Mouse (Mus musculus) forebrain, embryonic 15.5 days (tissue): ENCODE measurements around the gene Cdc42bpb. TPM values are rescaled to one million over a fixed set of nuclear protein-coding genes. Genes with fewer than 3 reads are reported as not detected.

Experiments
- ATAC-seq: fragments of 200-750 bp; cut with Nextera tagmentation; replicated peaks from 2 replicates; pipeline ENCODE4 v1.8.0; 2017; ENCODE audit warnings: mild to moderate bottlenecking, moderate TSS enrichment, moderate library complexity
- H3K27ac ChIP-seq: fragments of 300-500 bp; sonication (generic); replicated peaks from 2 replicates; pipeline ENCODE4 v1.5.1; 2015; ENCODE audit warnings: mild to moderate bottlenecking, inconsistent platforms
- H3K27me3 ChIP-seq: fragments of 300-500 bp; sonication (generic); 2 replicates; pipeline ENCODE4 v1.6.1; 2015; ENCODE audit warnings: inconsistent platforms
- H3K36me3 ChIP-seq: fragments of 300-500 bp; sonication (generic); 2 replicates; pipeline ENCODE4 v1.6.1; 2015; ENCODE audit warnings: mild to moderate bottlenecking, inconsistent platforms
- H3K4me1 ChIP-seq: fragments of 300-500 bp; sonication (generic); 2 replicates; pipeline ENCODE4 v1.6.1; 2015; ENCODE audit warnings: inconsistent platforms
- H3K4me2 ChIP-seq: fragments of 300-500 bp; sonication (generic); replicated peaks from 2 replicates; pipeline ENCODE4 v1.6.1; 2015; ENCODE audit warnings: mild to moderate bottlenecking, inconsistent platforms
- H3K4me3 ChIP-seq: fragments of 300-500 bp; sonication (generic); 2 replicates; pipeline ENCODE4 v1.5.1; 2015; ENCODE audit warnings: mild to moderate bottlenecking, inconsistent platforms
- H3K9ac ChIP-seq: fragments of 300-500 bp; sonication (generic); replicated peaks from 2 replicates; pipeline ENCODE4 v1.6.1; 2015; ENCODE audit warnings: mild to moderate bottlenecking, inconsistent platforms
- H3K9me3 ChIP-seq: fragments of 300-500 bp; sonication (generic); 2 replicates; pipeline ENCODE4 v1.6.1; 2016; ENCODE audit warnings: inconsistent platforms
- WGBS: fragments of 180-500 bp; shearing (Covaris S2); methylation state at CpG from one replicate; pipeline ENCODE4 v1.1.7; 2015; ENCODE audit warnings: mixed read lengths; 5-methylcytosine and 5-hydroxymethylcytosine counted together
- polyA plus RNA-seq: library from polyadenylated mRNA; unstranded; fragments of >200 nt; fragmentation: Nextera tagmentation; extraction: Ambion mirVana; gene quantifications from 2 replicates; pipeline ENCODE4 v1.2.1, GENCODE M21; 2015

The Cdc42bpb gene
- 33.9 and 35.5 TPM in 2 replicates for polyA plus RNA-seq

DNA sequence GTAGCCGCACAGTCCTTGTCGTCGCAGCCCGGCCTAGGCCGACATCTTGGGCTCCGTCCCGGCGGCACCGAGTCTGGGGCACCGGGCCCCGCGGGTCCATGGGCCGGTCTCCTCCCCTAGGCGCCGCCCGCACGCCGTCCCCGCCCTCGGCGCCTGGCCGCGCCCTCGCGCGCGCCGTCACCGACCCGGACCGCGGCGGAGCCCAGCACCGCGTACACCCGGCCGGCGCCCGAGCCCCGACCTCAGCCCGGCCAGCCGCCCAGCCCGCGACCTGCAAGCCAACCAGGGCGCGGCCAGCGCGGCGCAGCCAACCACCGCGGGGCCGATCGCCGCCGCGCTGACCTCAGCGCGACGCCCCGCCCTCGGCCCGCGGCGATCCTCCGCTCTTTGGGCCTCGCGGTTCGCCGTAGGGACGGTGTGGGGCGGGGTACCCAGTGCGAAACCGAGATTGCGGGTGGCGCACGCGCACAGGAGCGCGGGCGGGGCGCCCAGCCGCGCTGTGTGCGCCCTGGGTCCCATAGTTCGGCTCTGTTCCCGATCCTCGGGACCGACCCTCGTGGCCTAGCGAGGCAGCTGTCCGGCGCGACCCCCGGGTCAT is at the start of gene Cdc42bpb:
Cdc42bpb (minus strand) TSS at position 343 of the 598 bp plus-strand sequence.
- Histone ChIP-seq H3K27ac (peak within 1 kb of the TSS; percentile 95), H3K27me3 (no peaks in the 10 kb centered on the region), H3K9ac (peak within 1 kb of the TSS; percentile 94), H3K4me1 (peaks cover 32% of the 10 kb centered on the region), H3K9me3 (no peaks in the 10 kb centered on the region), H3K4me3 (peak within 1 kb of the TSS; percentile 100), H3K36me3 (no peaks in the 10 kb centered on the region), H3K4me2 (peak within 1 kb of the TSS; percentile 78)
- 0% methylated on average over 90 of the region's 94 CpGs for WGBS
- ATAC-seq, result peak; percentile 96

DNA sequence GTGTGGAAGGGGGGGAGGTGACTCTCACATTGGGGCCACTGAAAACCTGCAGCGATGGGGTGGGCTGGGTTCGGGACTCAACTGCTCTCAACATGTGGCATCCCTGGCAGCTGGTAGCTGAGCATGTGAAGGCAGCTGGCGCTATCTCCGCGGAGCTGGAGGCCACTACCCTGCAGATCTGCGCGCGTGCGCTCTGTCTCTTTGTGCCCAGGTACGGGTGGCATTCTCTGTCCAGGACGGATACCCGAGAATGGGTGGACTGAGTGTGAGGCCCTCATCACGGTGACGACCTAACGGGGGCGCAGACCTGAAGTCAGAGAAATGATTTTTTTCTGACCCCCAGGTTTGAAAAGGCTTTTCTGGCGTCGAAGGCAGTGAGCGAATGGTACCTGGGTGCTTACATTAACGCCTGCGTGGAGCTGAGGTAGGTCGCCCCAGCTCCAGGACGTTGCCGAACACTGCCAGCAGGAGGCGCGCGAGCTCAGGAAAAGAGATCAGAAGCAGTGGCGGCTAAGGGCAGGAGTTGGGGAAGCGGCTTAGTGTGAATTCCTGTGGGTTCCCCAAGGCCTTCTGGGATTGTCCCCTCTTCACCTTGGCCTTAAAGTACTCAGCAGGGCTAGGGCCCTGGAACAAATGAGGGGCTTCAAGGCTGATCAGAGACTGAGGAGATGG is 48.4 kb upstream of the Cdc42bpb start:
- WGBS, result 15% methylated on average over 29 of the region's 29 CpGs
- Histone ChIP-seq H3K4me1 (peaks cover 41% of the 10 kb centered on the region), H3K4me2 (peak overlapping the region; percentile 27; the same call in 1 of the 2 replicates)

DNA sequence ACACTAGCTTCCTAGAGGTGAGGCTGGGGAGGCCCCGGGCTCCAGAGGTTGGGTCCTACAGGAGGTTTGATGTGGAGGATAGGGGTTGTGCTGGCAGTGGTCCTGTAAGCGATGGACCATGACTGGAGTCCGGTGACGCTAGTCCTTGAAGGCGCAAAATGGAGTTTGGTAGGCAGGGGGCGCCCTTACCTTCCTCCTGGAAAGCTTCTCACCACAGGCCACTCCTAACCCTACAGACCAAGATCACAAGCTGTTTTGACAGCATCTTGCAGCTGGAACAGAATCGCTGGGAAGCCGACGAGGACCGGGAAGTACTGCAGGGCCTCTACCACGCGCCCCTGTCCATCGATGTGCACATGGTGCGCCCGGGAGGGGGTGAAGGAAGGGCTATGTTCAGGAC is 47.7 kb upstream of the Cdc42bpb start:
- peak overlapping the region; percentile 27; the same call in 1 of the 2 replicates for H3K4me2 ChIP-seq
- no peak overlapping the region for H3K4me3 ChIP-seq
- 3% methylated on average over 15 of the region's 15 CpGs for WGBS
- H3K36me3 ChIP-seq, result no peaks in the 10 kb centered on the region
- H3K27ac ChIP-seq, result no peak overlapping the region
- H3K9ac ChIP-seq, result no peak overlapping the region
- peaks cover 72% of the 10 kb centered on the region for H3K27me3 ChIP-seq
- no peak for ATAC-seq
- H3K4me1 ChIP-seq, result peaks cover 41% of the 10 kb centered on the region
- H3K9me3 ChIP-seq, result no peaks in the 10 kb centered on the region

More for the DNA sequence above, 48.4 kb upstream of the Cdc42bpb start:
- Histone ChIP-seq H3K4me3 (no peak overlapping the region), H3K27ac (no peak overlapping the region), H3K9ac (no peak overlapping the region), H3K27me3 (peaks cover 77% of the 10 kb centered on the region), H3K9me3 (no peaks in the 10 kb centered on the region), H3K36me3 (no peaks in the 10 kb centered on the region)
- peak; percentile 67 for ATAC-seq

DNA sequence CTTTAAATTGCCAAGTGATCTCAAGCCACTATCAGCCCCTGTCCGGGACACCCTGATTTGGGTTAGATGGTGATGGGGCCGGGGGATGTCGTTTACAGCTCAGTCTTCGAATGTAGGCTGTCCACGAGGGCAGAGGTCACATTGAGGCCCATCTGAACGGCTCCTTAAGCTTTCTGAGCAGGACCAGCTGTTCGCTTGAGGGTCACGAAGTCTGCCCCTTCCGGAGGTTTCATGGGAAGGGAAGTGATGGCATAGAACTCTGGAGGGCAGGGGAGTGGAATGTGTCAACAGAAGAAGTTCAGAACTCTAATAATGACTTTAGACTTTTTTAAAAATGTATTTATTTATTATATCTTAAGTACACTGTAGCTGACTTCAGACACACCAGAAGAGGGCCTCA is 47.0 kb upstream of the Cdc42bpb start:
- Histone ChIP-seq H3K4me1 (peaks cover 36% of the 10 kb centered on the region), H3K27me3 (peaks cover 65% of the 10 kb centered on the region), H3K4me2 (no peak overlapping the region), H3K27ac (no peak overlapping the region), H3K36me3 (no peaks in the 10 kb centered on the region), H3K9ac (no peak overlapping the region), H3K4me3 (no peak overlapping the region), H3K9me3 (no peaks in the 10 kb centered on the region)
- ATAC-seq, result no peak
- WGBS, result 17% methylated on average over 9 of the region's 9 CpGs

DNA sequence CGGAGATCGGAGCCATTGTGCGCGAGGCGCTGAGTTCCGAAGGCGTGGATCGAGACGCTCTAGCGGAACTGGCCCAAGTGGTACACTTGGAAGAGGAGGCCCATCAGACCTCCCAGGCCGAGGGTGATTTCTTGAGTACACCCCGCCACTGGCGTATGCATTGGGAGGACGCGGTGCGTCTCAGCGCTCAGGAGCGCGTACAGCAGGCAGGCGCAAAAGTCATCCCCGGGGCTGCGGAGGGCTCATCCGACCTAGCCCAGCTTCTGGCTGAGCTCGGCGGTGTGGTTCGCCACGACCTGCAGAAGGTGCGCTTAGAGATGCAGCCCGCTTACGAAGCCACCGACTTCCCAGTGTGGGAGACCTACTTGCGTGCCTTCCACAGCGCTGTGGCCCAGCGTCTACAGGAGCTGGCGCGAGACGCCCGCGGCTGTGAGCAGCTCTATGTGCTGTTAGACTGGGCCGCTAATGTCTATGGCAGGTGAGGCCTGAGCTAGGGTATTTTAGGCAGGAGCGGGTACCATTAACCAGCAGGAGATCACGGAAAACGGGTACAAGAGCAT is 46.1 kb upstream of the Cdc42bpb start:
- 2% methylated on average over 43 of the region's 43 CpGs for WGBS
- Histone ChIP-seq H3K36me3 (no peaks in the 10 kb centered on the region), H3K4me1 (peaks cover 27% of the 10 kb centered on the region), H3K27me3 (peaks cover 61% of the 10 kb centered on the region), H3K4me2 (peak overlapping the region; percentile 44), H3K9me3 (no peaks in the 10 kb centered on the region), H3K9ac (peak overlapping the region; percentile 3; the same call in 1 of the 2 replicates), H3K4me3 (peak overlapping the region; percentile 35), H3K27ac (no peak overlapping the region)
- no peak for ATAC-seq

DNA sequence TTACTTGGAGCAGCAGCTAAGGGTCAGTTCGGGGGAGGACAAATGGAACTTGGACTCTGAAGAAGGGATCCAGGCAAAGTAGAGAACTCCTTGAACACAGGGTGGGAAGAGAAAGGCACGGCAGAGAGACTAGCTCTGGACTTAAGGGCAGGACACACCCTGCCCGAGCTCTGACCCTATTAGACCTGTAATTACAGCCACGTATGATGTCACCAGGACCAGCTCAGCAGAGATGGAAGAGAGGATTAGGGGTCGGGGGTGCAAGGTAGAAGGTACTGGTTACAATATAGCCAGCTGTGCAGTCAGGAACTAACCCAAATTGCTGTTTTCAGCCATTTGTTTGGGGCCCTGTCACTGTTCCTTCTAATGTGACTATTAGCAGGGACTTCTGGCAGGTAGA is 45.3 kb upstream of the Cdc42bpb start:
- Histone ChIP-seq H3K27me3 (peaks cover 54% of the 10 kb centered on the region), H3K36me3 (no peaks in the 10 kb centered on the region), H3K4me3 (no peak overlapping the region), H3K27ac (no peak overlapping the region), H3K4me2 (no peak overlapping the region), H3K9ac (no peak overlapping the region), H3K9me3 (no peaks in the 10 kb centered on the region), H3K4me1 (peaks cover 19% of the 10 kb centered on the region; the same call in 1 of the 2 replicates)
- WGBS, result 36% methylated on average over 5 of the region's 5 CpGs
- ATAC-seq, result no peak

DNA sequence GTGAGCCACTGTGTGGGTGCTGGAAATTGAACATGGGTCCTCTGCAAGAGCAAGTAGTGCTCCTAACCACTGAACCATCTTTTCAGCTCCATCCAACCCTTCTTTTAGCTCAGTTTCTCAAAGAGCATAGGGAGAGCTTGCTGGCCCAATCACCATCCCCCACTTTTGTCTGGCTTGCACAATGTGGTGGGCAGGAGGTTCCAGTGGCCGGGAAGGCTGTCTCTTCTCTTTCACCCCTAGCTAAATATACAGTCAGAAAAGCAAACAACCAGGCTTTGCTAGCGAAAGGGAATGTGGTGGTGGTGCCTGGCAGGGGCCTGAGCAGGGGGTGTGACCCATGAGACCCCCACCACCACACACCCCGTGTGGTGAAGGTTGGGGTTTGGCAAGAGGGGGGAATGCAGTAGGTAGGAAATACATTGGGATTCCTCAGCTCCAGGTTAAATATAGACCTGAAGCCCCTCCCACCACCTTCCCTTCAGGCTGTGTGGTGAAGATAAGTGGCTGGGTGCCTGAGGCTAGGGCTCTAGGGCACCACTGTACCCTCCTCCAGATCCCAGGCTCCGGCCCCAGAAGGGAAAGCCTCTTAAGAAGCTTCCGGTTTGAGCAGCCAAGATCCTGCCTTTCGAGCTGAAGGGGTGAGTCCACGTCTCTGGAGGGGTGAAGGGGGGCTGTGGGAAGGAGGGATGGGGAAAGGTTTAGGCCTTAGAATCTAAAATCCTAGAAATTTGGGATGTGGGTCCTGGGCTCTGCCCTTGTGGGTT is 43.6 kb upstream of the Cdc42bpb start:
- H3K27ac ChIP-seq, result no peak overlapping the region
- 47% methylated on average over 7 of the region's 7 CpGs for WGBS
- H3K27me3 ChIP-seq, result peaks cover 52% of the 10 kb centered on the region
- H3K4me1 ChIP-seq, result peaks cover 21% of the 10 kb centered on the region
- H3K9ac ChIP-seq, result no peak overlapping the region
- H3K9me3 ChIP-seq, result no peaks in the 10 kb centered on the region
- no peak overlapping the region for H3K4me3 ChIP-seq
- H3K36me3 ChIP-seq, result no peaks in the 10 kb centered on the region
- ATAC-seq, result no peak
- no peak overlapping the region for H3K4me2 ChIP-seq

DNA sequence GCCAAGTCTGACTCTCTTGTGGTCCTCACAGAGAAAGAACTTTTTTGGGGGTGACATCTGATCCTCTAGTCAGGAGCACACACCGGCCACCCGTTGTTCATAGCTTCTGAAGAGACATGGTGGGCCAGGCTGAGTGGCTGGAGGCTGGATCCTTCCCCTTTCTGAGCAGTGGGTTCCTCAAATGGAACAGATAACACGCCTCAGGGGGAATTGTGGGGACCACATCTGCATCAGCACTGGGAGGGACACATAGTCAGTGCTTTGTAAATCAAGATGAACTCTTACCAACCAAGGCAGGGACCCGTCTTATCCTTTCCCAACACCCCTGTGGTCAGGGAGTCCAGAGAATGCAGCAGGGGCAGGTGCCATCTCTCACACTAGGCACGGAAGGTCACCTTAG is 42.4 kb upstream of the Cdc42bpb start:
- no peak for ATAC-seq
- no peaks in the 10 kb centered on the region for H3K9me3 ChIP-seq
- peaks cover 41% of the 10 kb centered on the region for H3K27me3 ChIP-seq
- H3K4me2 ChIP-seq, result no peak overlapping the region
- H3K27ac ChIP-seq, result no peak overlapping the region
- peaks cover 17% of the 10 kb centered on the region for H3K4me1 ChIP-seq
- 82% methylated on average over 5 of the region's 5 CpGs for WGBS
- H3K4me3 ChIP-seq, result no peak overlapping the region
- H3K9ac ChIP-seq, result no peak overlapping the region
- H3K36me3 ChIP-seq, result no peaks in the 10 kb centered on the region

DNA sequence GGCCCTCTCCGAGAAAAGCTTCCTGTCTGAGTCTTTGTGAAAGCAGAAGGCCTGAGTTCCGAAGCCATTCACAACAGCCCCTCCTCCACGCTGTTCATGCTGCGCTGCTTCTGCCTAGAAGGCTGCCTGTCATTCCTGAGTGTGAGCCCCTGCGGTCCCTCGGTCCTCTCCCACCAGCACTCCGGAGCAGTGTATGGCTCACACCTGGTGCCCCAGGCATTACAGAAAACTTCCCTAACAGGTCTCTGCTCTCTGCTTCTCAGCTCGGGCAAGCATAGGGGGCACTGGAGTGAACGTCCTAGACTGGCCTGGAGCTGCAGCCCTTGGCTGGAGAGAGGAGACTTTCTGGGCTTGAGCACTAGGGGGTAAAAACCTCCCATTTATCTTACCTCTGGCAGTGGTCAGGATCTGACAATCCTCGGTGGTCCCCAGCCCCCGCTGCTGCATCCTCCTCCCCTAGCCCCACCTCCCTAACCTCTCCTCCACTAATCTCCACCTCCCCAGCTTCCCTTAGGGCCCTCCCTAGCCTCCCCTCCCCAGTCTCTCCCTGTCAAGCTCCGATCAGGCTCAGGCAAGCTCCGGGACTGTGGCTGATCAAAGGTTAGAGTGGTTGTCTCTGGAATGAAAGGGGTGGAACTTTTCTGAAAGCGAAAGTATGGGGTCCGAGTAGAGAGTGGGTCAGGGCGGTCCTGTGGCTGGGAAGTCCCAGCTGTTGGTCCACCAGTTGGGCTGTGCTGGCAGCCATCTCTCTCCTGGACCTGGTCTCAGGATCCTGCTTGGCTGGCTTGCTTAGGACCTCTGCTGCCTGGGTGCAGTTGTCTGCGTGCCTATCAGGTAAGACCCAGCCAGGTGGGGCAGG is 39.6 kb upstream of the Cdc42bpb start, which contains the start of gene Exoc3l4:
Exoc3l4 (plus strand) TSS at position 97 of the 859 bp plus-strand sequence.
- 6% methylated on average over 17 of the region's 17 CpGs for WGBS
- Histone ChIP-seq H3K9ac (no peak within 1 kb of the TSS), H3K36me3 (no peaks in the 10 kb centered on the region), H3K9me3 (no peaks in the 10 kb centered on the region), H3K4me3 (0 out of 2 replicates have a peak within 1 kb of the TSS, but pooled peaks have one; percentile 5), H3K27me3 (peaks cover 13% of the 10 kb centered on the region), H3K27ac (no peak within 1 kb of the TSS), H3K4me2 (peak within 1 kb of the TSS; percentile 34), H3K4me1 (peaks cover 20% of the 10 kb centered on the region)
- no peak for ATAC-seq

DNA sequence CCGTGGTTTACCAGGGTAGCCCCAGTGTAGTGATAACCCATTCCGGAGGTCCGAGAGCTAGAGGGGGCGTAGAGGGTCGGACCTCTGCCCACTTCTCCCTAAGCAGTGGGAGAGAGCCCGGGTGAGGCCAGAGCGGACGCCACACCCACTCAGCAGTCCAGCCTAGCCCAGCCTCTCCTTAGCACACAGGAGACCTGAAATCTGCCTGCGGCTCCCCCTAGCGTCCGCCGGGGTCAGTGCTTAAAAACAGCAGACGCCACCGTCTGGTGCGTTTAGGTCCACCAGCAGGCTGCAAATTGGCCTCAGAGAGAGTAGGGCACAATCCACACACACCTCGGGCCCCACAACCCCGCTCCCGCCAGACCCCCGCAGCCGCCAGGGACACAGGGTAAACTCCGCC is 35.8 kb upstream of the Cdc42bpb start:
- Histone ChIP-seq H3K4me1 (peaks cover 38% of the 10 kb centered on the region), H3K4me2 (peak overlapping the region; percentile 45), H3K27me3 (no peaks in the 10 kb centered on the region), H3K27ac (no peak overlapping the region), H3K9me3 (no peaks in the 10 kb centered on the region), H3K9ac (peak overlapping the region; percentile 31), H3K36me3 (no peaks in the 10 kb centered on the region), H3K4me3 (peak overlapping the region; percentile 35)
- peak; percentile 77 for ATAC-seq
- WGBS, result under 1% methylated on average over 20 of the region's 21 CpGs
